Mouse (Mus musculus): Measurements from ENCODE around the gene Gm3164. TPM values are rescaled to one million over a fixed set of nuclear protein-coding genes. Genes with fewer than 3 reads are reported as not detected.

Gm3164 gene
- total RNA-seq, 1 experiment from 2014 or later, result not detected

Other genes with a start within 250 kb of the Gm3164 start
- 0.25 and 1.6 TPM in 2 replicates for gene Gm2974, start 232.9 kb upstream of the Gm3164 start, total RNA-seq (2017)
- gene Gm3138, start 165.8 kb upstream of the Gm3164 start, total RNA-seq (2017), result not detected in 2 replicates
- not detected in 2 replicates for gene Gm3149, start 98.2 kb upstream of the Gm3164 start, total RNA-seq (2017)
- not detected in 2 replicates for gene 2610042L04Rik, start 80.7 kb upstream of the Gm3164 start, total RNA-seq (2017)
- not detected in 2 replicates for gene Gm3159, start 17.9 kb upstream of the Gm3164 start, total RNA-seq (2017)
- gene Gm3173, start 15.5 kb downstream of the Gm3164 start, total RNA-seq (2017), result not detected in 2 replicates
- gene Gm3182, start 66.3 kb downstream of the Gm3164 start, total RNA-seq (2017), result not detected in 2 replicates
- not detected in 2 replicates for gene Gm3047, start 140.0 kb downstream of the Gm3164 start, total RNA-seq (2017)
- not detected in 2 replicates for gene Gm8159, start 216.9 kb downstream of the Gm3164 start, total RNA-seq (2017)
- gene Gm3239, start 248.7 kb downstream of the Gm3164 start, total RNA-seq (2017), result not detected in 2 replicates

Data from hematopoietic stem cell, adult 5-6 weeks (primary cell).